Mouse (Mus musculus): ENCODE measurements at regions not wholly inside any gene's neighbourhood (a gene's known extent, or its start where the extent isn't known, plus 50 kb on each side); places are given as distances from the start of the nearest gene placed in this dataset.

- DNase-seq: no peak
Measured at GRCm38 (mm10) chr5:106367831-106368230, 90.1 kb downstream of the Barhl2 start.

GRCm38 (mm10) chr5:106367312-106367711 lies 90.7 kb downstream of the Barhl2 start:
- H3K27ac ChIP-seq (replicated peaks; ENCODE audit: low read depth, low read length): no peak overlapping the region
- no peaks in the 10 kb centered on the region for H3K27me3 ChIP-seq (ENCODE audit: control insufficient read depth, insufficient read depth, low read length)
- no peaks in the 10 kb centered on the region for H3K36me3 ChIP-seq (ENCODE audit: control insufficient read depth, insufficient read depth, low read length)
- no peak overlapping the region for H3K4me3 ChIP-seq (replicated peaks; ENCODE audit: low read depth, low read length)
- no peaks in the 10 kb centered on the region for H3K9me3 ChIP-seq (ENCODE audit: control insufficient read depth, low read length)
- no peak overlapping the region for H3K4me2 ChIP-seq (ENCODE audit: low read length)
- no peak overlapping the region for H3K9ac ChIP-seq (replicated peaks; ENCODE audit: low read length)
- WGBS: 60% methylated on average over 5 of the region's 5 CpGs
- ATAC-seq (ENCODE audit: low FRiP score, low TSS enrichment) (no peak), DNase-seq (no peak)
- no peaks in the 10 kb centered on the region; the same call in 1 of the 2 replicates for H3K4me1 ChIP-seq (ENCODE audit: control insufficient read depth, insufficient read depth, low read length)

More at GRCm38 (mm10) chr5:106367831-106368230, 90.1 kb downstream of the Barhl2 start:
- Histone ChIP-seq H3K27ac (replicated peaks; ENCODE audit: low read depth, low read length) (no peak overlapping the region), H3K4me1 (ENCODE audit: control insufficient read depth, insufficient read depth, low read length) (no peaks in the 10 kb centered on the region; the same call in 1 of the 2 replicates), H3K4me2 (ENCODE audit: low read length) (no peak overlapping the region), H3K9ac (replicated peaks; ENCODE audit: low read length) (no peak overlapping the region), H3K27me3 (ENCODE audit: control insufficient read depth, insufficient read depth, low read length) (no peaks in the 10 kb centered on the region), H3K36me3 (ENCODE audit: control insufficient read depth, insufficient read depth, low read length) (no peaks in the 10 kb centered on the region), H3K9me3 (ENCODE audit: control insufficient read depth, low read length) (no peaks in the 10 kb centered on the region), H3K4me3 (replicated peaks; ENCODE audit: low read depth, low read length) (no peak overlapping the region)
- no peak for ATAC-seq (ENCODE audit: low FRiP score, low TSS enrichment)
- WGBS: 16% methylated on average over 9 of the region's 9 CpGs

- no peaks in the 10 kb centered on the region for H3K36me3 ChIP-seq (ENCODE audit: control insufficient read depth, insufficient read depth, low read length)
- no peak overlapping the region for H3K9ac ChIP-seq (replicated peaks; ENCODE audit: low read length)
- H3K4me2 ChIP-seq (ENCODE audit: low read length): no peak overlapping the region
- ATAC-seq (ENCODE audit: low FRiP score, low TSS enrichment): no peak
- no peaks in the 10 kb centered on the region for H3K9me3 ChIP-seq (ENCODE audit: control insufficient read depth, low read length)
- H3K27ac ChIP-seq (replicated peaks; ENCODE audit: low read depth, low read length): no peak overlapping the region
- H3K4me1 ChIP-seq (ENCODE audit: control insufficient read depth, insufficient read depth, low read length): no peaks in the 10 kb centered on the region; the same call in 1 of the 2 replicates
- WGBS: 78% methylated on average over 7 of the region's 7 CpGs
- no peaks in the 10 kb centered on the region for H3K27me3 ChIP-seq (ENCODE audit: control insufficient read depth, insufficient read depth, low read length)
- DNase-seq: no peak
- H3K4me3 ChIP-seq (replicated peaks; ENCODE audit: low read depth, low read length): no peak overlapping the region
Measured at GRCm38 (mm10) chr5:106366006-106366405, 92.0 kb downstream of the Barhl2 start.

GRCm38 (mm10) chr5:106365094-106365493 lies 92.9 kb downstream of the Barhl2 start:
- Histone ChIP-seq H3K9ac (replicated peaks; ENCODE audit: low read length) (no peak overlapping the region), H3K4me2 (ENCODE audit: low read length) (no peak overlapping the region), H3K4me3 (replicated peaks; ENCODE audit: low read depth, low read length) (no peak overlapping the region), H3K4me1 (ENCODE audit: control insufficient read depth, insufficient read depth, low read length) (no peaks in the 10 kb centered on the region; the same call in 1 of the 2 replicates), H3K36me3 (ENCODE audit: control insufficient read depth, insufficient read depth, low read length) (no peaks in the 10 kb centered on the region), H3K27me3 (ENCODE audit: control insufficient read depth, insufficient read depth, low read length) (no peaks in the 10 kb centered on the region), H3K27ac (replicated peaks; ENCODE audit: low read depth, low read length) (no peak overlapping the region), H3K9me3 (ENCODE audit: control insufficient read depth, low read length) (no peaks in the 10 kb centered on the region)
- ATAC-seq (ENCODE audit: low FRiP score, low TSS enrichment) (no peak), DNase-seq (peak; percentile 80)
- WGBS: 40% methylated on average over 8 of the region's 8 CpGs

- H3K9ac ChIP-seq (replicated peaks; ENCODE audit: low read length): no peak overlapping the region
- DNase-seq (no peak), ATAC-seq (ENCODE audit: low FRiP score, low TSS enrichment) (no peak)
- H3K4me2 ChIP-seq (ENCODE audit: low read length): no peak overlapping the region
- no peak overlapping the region for H3K4me3 ChIP-seq (replicated peaks; ENCODE audit: low read depth, low read length)
- 88% methylated on average over 8 of the region's 8 CpGs for WGBS
- no peaks in the 10 kb centered on the region for H3K36me3 ChIP-seq (ENCODE audit: control insufficient read depth, insufficient read depth, low read length)
- H3K4me1 ChIP-seq (ENCODE audit: control insufficient read depth, insufficient read depth, low read length): no peaks in the 10 kb centered on the region
- no peaks in the 10 kb centered on the region for H3K9me3 ChIP-seq (ENCODE audit: control insufficient read depth, low read length)
- no peak overlapping the region for H3K27ac ChIP-seq (replicated peaks; ENCODE audit: low read depth, low read length)
- no peaks in the 10 kb centered on the region for H3K27me3 ChIP-seq (ENCODE audit: control insufficient read depth, insufficient read depth, low read length)
Measured at GRCm38 (mm10) chr5:106351348-106351747, 106.6 kb downstream of the Barhl2 start.

- H3K9ac ChIP-seq (replicated peaks; ENCODE audit: low read length): no peak overlapping the region
- DNase-seq (peak; percentile 40), ATAC-seq (ENCODE audit: low FRiP score, low TSS enrichment) (no peak)
- H3K27me3 ChIP-seq (ENCODE audit: control insufficient read depth, insufficient read depth, low read length): no peaks in the 10 kb centered on the region
- no peak overlapping the region for H3K27ac ChIP-seq (replicated peaks; ENCODE audit: low read depth, low read length)
- no peaks in the 10 kb centered on the region for H3K9me3 ChIP-seq (ENCODE audit: control insufficient read depth, low read length)
- no peak overlapping the region for H3K4me3 ChIP-seq (replicated peaks; ENCODE audit: low read depth, low read length)
- H3K4me2 ChIP-seq (ENCODE audit: low read length): 0 out of 2 replicates have a peak overlapping the region, but pooled peaks have one; percentile 2
- 28% methylated on average over 10 of the region's 10 CpGs for WGBS
- no peaks in the 10 kb centered on the region for H3K4me1 ChIP-seq (ENCODE audit: control insufficient read depth, insufficient read depth, low read length)
- no peaks in the 10 kb centered on the region for H3K36me3 ChIP-seq (ENCODE audit: control insufficient read depth, insufficient read depth, low read length)
Measured at GRCm38 (mm10) chr5:106349851-106350515, 108.0 kb downstream of the Barhl2 start.

- Histone ChIP-seq H3K4me3 (replicated peaks; ENCODE audit: low read depth, low read length) (no peak overlapping the region), H3K36me3 (ENCODE audit: control insufficient read depth, insufficient read depth, low read length) (no peaks in the 10 kb centered on the region), H3K9ac (replicated peaks; ENCODE audit: low read length) (no peak overlapping the region), H3K27me3 (ENCODE audit: control insufficient read depth, insufficient read depth, low read length) (no peaks in the 10 kb centered on the region), H3K9me3 (ENCODE audit: control insufficient read depth, low read length) (no peaks in the 10 kb centered on the region), H3K4me1 (ENCODE audit: control insufficient read depth, insufficient read depth, low read length) (peaks cover 9% of the 10 kb centered on the region), H3K4me2 (ENCODE audit: low read length) (peak overlapping the region; percentile 15; the same call in 1 of the 2 replicates), H3K27ac (replicated peaks; ENCODE audit: low read depth, low read length) (no peak overlapping the region)
- no peak for DNase-seq
- ATAC-seq (ENCODE audit: low FRiP score, low TSS enrichment): no peak
- 3% methylated on average over 8 of the region's 8 CpGs for WGBS
Measured at GRCm38 (mm10) chr5:106344308-106344707, 113.7 kb downstream of the Barhl2 start.

- Histone ChIP-seq H3K36me3 (ENCODE audit: control insufficient read depth, insufficient read depth, low read length) (no peaks in the 10 kb centered on the region), H3K4me3 (replicated peaks; ENCODE audit: low read depth, low read length) (no peak overlapping the region), H3K4me2 (ENCODE audit: low read length) (0 out of 2 replicates have a peak overlapping the region, but pooled peaks have one; percentile 15), H3K4me1 (ENCODE audit: control insufficient read depth, insufficient read depth, low read length) (peaks cover 9% of the 10 kb centered on the region), H3K27ac (replicated peaks; ENCODE audit: low read depth, low read length) (no peak overlapping the region), H3K27me3 (ENCODE audit: control insufficient read depth, insufficient read depth, low read length) (no peaks in the 10 kb centered on the region), H3K9ac (replicated peaks; ENCODE audit: low read length) (no peak overlapping the region), H3K9me3 (ENCODE audit: control insufficient read depth, low read length) (no peaks in the 10 kb centered on the region)
- no peak for DNase-seq
- no peak for ATAC-seq (ENCODE audit: low FRiP score, low TSS enrichment)
- 23% methylated on average over 6 of the region's 6 CpGs for WGBS
Measured at GRCm38 (mm10) chr5:106343601-106344000, 114.4 kb downstream of the Barhl2 start.

GRCm38 (mm10) chr5:106341361-106341760 lies 116.6 kb downstream of the Barhl2 start:
- WGBS: 81% methylated on average over 12 of the region's 12 CpGs
- H3K4me1 ChIP-seq (ENCODE audit: control insufficient read depth, insufficient read depth, low read length): peaks cover 9% of the 10 kb centered on the region
- H3K4me3 ChIP-seq (replicated peaks; ENCODE audit: low read depth, low read length): no peak overlapping the region
- DNase-seq (no peak), ATAC-seq (ENCODE audit: low FRiP score, low TSS enrichment) (no peak)
- no peak overlapping the region for H3K9ac ChIP-seq (replicated peaks; ENCODE audit: low read length)
- no peak overlapping the region for H3K4me2 ChIP-seq (ENCODE audit: low read length)
- H3K27ac ChIP-seq (replicated peaks; ENCODE audit: low read depth, low read length): no peak overlapping the region
- H3K9me3 ChIP-seq (ENCODE audit: control insufficient read depth, low read length): no peaks in the 10 kb centered on the region
- H3K36me3 ChIP-seq (ENCODE audit: control insufficient read depth, insufficient read depth, low read length): no peaks in the 10 kb centered on the region
- H3K27me3 ChIP-seq (ENCODE audit: control insufficient read depth, insufficient read depth, low read length): no peaks in the 10 kb centered on the region
